Mouse (Mus musculus) frontal cortex, adult 2 months (tissue): ENCODE data around the gene Gm10392. TPM values are rescaled to one million over a fixed set of nuclear protein-coding genes. Genes with fewer than 3 reads are reported as not detected.

Experiments
- polyA plus RNA-seq: library from polyadenylated mRNA; depleted of rRNA; stranded (reverse); fragments of >200 nt; gene quantifications from 2 replicates; pipeline ENCODE4 v1.2.3, GENCODE M21; 2012; rRNA removed

Gene Gm10392
- polyA plus RNA-seq, 1 experiment: not detected

Other genes starting within 250 kb of the Gm10392 start
- 130 and 142 TPM in 2 replicates for gene Coro6, start 56.8 kb downstream of the Gm10392 start, polyA plus RNA-seq
- 140 and 156 TPM in 2 replicates for gene Ankrd13b, start 29.5 kb downstream of the Gm10392 start, polyA plus RNA-seq
- 196 and 197 TPM in 2 replicates for gene Git1, start 25.6 kb downstream of the Gm10392 start, polyA plus RNA-seq
- 0.48 and 0.66 TPM in 2 replicates for gene Abhd15, start 4.1 kb downstream of the Gm10392 start, polyA plus RNA-seq
- gene Trp53i13, start 3.2 kb downstream of the Gm10392 start, polyA plus RNA-seq: 7.5 and 8.6 TPM in 2 replicates
- gene Taok1, start 88.6 kb upstream of the Gm10392 start, polyA plus RNA-seq: 30.8 and 32.5 TPM in 2 replicates
- gene Nufip2, start 167.0 kb upstream of the Gm10392 start, polyA plus RNA-seq: 15.6 and 16.6 TPM in 2 replicates
- 0.16 TPM in 1 of 2 replicates, not detected in the other for gene Cryba1, start 206.1 kb upstream of the Gm10392 start, polyA plus RNA-seq
- gene Myo18a, start 244.0 kb upstream of the Gm10392 start, polyA plus RNA-seq: 67.7 and 73.8 TPM in 2 replicates